Mouse (Mus musculus) C2C12 (cell line): ENCODE results near the gene Syt9. TPM values are rescaled to one million over a fixed set of nuclear protein-coding genes. Genes with fewer than 3 reads are reported as not detected.

ENCODE experiments used
- H3K27me3 ChIP-seq: one replicate; pipeline ENCODE4 v1.6.1; 2011; ENCODE audit not compliant: control insufficient read depth, insufficient read depth, insufficient read length
- H3K36me3 ChIP-seq: one replicate; pipeline ENCODE4 v1.6.1; 2011; ENCODE audit not compliant: control insufficient read depth, insufficient read depth
- H3K4me3 ChIP-seq: one replicate; pipeline ENCODE4 v1.5.1; 2011; ENCODE audit warnings: mild to moderate bottlenecking, control low read depth; ENCODE audit not compliant: poor library complexity, insufficient read depth, severe bottlenecking
- H3K79me2 ChIP-seq: one replicate; pipeline ENCODE4 v1.6.1; 2011; ENCODE audit not compliant: control insufficient read depth, insufficient read depth
- H3K79me3 ChIP-seq: one replicate; pipeline ENCODE4 v1.6.1; 2011; ENCODE audit warnings: low read depth, control low read depth
- H3ac ChIP-seq: one replicate; pipeline ENCODE3; 2011; ENCODE audit warnings: low read depth; ENCODE audit not compliant: control insufficient read depth, insufficient read length
- CEBPB ChIP-seq: IDR thresholded peaks from one replicate; pipeline ENCODE4 v1.6.1; 2011; ENCODE audit warnings: low read depth, mild to moderate bottlenecking, control low read depth, moderate library complexity
- CTCF ChIP-seq: IDR thresholded peaks from one replicate; pipeline ENCODE4 v1.5.1; 2011; ENCODE audit not compliant: control insufficient read depth, insufficient read depth, insufficient read length
- FOSL1 ChIP-seq: IDR thresholded peaks from one replicate; pipeline ENCODE4 v1.8.0; 2011; ENCODE audit warnings: mild to moderate bottlenecking, low read length; ENCODE audit not compliant: poor library complexity, insufficient read depth, severe bottlenecking
- MAX ChIP-seq: IDR thresholded peaks from one replicate; pipeline ENCODE4 v1.6.1; 2011; ENCODE audit warnings: mild to moderate bottlenecking, control low read depth
- MYOD1 ChIP-seq: IDR thresholded peaks from one replicate; pipeline ENCODE4 v1.6.1; 2011; ENCODE audit warnings: low read depth; ENCODE audit not compliant: control insufficient read depth, insufficient read length
- MYOG ChIP-seq: IDR thresholded peaks from one replicate; pipeline ENCODE4 v1.6.1; 2011; ENCODE audit not compliant: control insufficient read depth, insufficient read length; ENCODE audit errors: extremely low read depth
- USF1 ChIP-seq: IDR thresholded peaks from one replicate; pipeline ENCODE4 v1.6.1; 2011; ENCODE audit warnings: low read depth, mild to moderate bottlenecking, control low read depth, moderate library complexity
- polyA plus RNA-seq: library from polyadenylated mRNA; unstranded; fragments of >200 nt; fragmentation: generic; extraction: Trizol; gene quantifications from one replicate; pipeline ENCODE4 v1.2.1, GENCODE M21; 2012; ENCODE audit warnings: missing spikeins

Syt9 gene
- polyA plus RNA-seq, 1 experiment = not detected

- Histone ChIP-seq H3K36me3 (no peaks in the 10 kb centered on the region), H3K79me2 (no peaks in the 10 kb centered on the region), H3ac (no peak overlapping the region), H3K4me3 (no peak overlapping the region), H3K79me3 (no peaks in the 10 kb centered on the region), H3K27me3 (no peaks in the 10 kb centered on the region)
- TF ChIP-seq MYOD1 = no peak
- TF ChIP-seq MAX = no peak
- TF ChIP-seq CTCF = no peak
- TF ChIP-seq CEBPB = no peak
- no peak for TF ChIP-seq USF1
- TF ChIP-seq FOSL1 = no peak
- no peak for TF ChIP-seq MYOG
Measured at GRCm38 (mm10) chr7:107521411-107521810, 150.9 kb downstream of the Syt9 start.

DNA sequence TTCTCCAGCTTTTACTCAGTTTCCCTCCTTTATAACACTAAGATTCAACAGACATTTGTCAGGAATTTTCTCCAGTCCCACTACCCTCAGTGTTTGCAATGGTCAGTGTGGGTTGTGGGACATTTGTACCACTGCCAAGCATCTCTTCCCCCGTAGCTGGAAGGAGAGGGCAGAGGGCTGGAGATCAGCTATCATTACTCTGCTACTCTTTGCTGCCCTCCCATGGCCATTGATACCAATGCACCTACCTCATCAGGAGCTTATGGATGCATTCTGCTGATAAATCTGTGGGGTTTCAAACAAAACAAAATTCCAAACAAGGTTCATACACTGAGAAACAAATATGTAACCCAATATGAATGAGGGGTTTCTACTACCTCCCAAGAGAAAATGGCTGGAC lies 155.8 kb downstream of the Syt9 start:
- no peaks in the 10 kb centered on the region for H3K27me3 ChIP-seq
- H3K36me3 ChIP-seq = no peaks in the 10 kb centered on the region
- TF ChIP-seq MYOD1 (no peak), MAX (no peak), CEBPB (no peak), CTCF (no peak), FOSL1 (no peak)
- no peaks in the 10 kb centered on the region for H3K79me2 ChIP-seq
- H3ac ChIP-seq = no peak overlapping the region
- no peaks in the 10 kb centered on the region for H3K79me3 ChIP-seq
- no peak overlapping the region for H3K4me3 ChIP-seq

GRCm38 (mm10) chr7:107528169-107528772 lies 157.7 kb downstream of the Syt9 start:
- Histone ChIP-seq H3K79me3 (no peaks in the 10 kb centered on the region), H3K36me3 (no peaks in the 10 kb centered on the region), H3K27me3 (no peaks in the 10 kb centered on the region), H3K4me3 (no peak overlapping the region), H3ac (no peak overlapping the region), H3K79me2 (no peaks in the 10 kb centered on the region)
- TF ChIP-seq USF1 (no peak), CEBPB (no peak), MYOD1 (no peak), MYOG (no peak), CTCF (no peak), MAX (no peak)

DNA sequence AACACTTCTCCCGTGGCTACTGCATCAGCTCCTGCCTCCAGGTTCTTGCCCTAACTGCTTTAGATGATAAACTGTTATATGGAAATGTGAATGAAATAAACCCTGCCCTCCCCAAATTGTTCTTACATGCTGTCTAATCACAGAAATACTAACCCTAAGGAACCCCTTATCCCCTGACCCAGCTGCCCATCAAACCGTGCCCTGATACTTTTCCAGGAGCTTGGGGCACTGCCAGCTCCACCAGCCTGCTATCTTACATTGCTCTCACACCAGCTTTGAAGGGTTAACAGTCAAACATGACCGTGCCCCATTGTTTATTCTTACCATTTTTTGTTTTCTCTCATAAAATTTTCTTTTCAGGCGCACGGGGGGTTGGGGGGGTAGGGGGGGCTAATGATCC lies 158.8 kb downstream of the Syt9 start:
- no peaks in the 10 kb centered on the region for H3K79me3 ChIP-seq
- TF ChIP-seq MYOD1 (no peak), FOSL1 (no peak), USF1 (no peak), CEBPB (no peak), MYOG (no peak), CTCF (no peak), MAX (no peak)
- H3K27me3 ChIP-seq = no peaks in the 10 kb centered on the region
- no peaks in the 10 kb centered on the region for H3K79me2 ChIP-seq
- no peak overlapping the region for H3K4me3 ChIP-seq
- H3K36me3 ChIP-seq = no peaks in the 10 kb centered on the region
- no peak overlapping the region for H3ac ChIP-seq

GRCm38 (mm10) chr7:107535311-107535710 lies 164.8 kb downstream of the Syt9 start:
- Histone ChIP-seq H3K79me3 (no peaks in the 10 kb centered on the region), H3K36me3 (no peaks in the 10 kb centered on the region), H3ac (no peak overlapping the region), H3K79me2 (no peaks in the 10 kb centered on the region), H3K27me3 (no peaks in the 10 kb centered on the region), H3K4me3 (no peak overlapping the region)
- TF ChIP-seq USF1 = no peak
- no peak for TF ChIP-seq FOSL1
- TF ChIP-seq MYOG = no peak
- TF ChIP-seq MAX = no peak
- TF ChIP-seq CTCF = no peak
- no peak for TF ChIP-seq CEBPB
- TF ChIP-seq MYOD1 = no peak

- Histone ChIP-seq H3K4me3 (no peak overlapping the region), H3K79me2 (no peaks in the 10 kb centered on the region), H3K79me3 (no peaks in the 10 kb centered on the region), H3K27me3 (no peaks in the 10 kb centered on the region), H3ac (no peak overlapping the region), H3K36me3 (no peaks in the 10 kb centered on the region)
- TF ChIP-seq MYOD1 (no peak), MAX (no peak)
Measured at GRCm38 (mm10) chr7:107536516-107536915, 166.0 kb downstream of the Syt9 start.
